Mouse (Mus musculus) thymus, postnatal 10 days (tissue): Measurements from ENCODE around the gene Fbxo41.
A peak's percentile ranks its signal among the peaks of the same experiment; 100 is the strongest.
"Not testable (repeated sequence)": the region's sequence is repeated elsewhere in the genome, so short reads cannot be mapped to it uniquely, and the experiment has no call there.

Experiments
- DNase-seq, 2 experiments: peaks; one replicate each; pipeline ENCODE4 v3.0.0; 2021; ENCODE audit warnings: low spot score in 2 of 2

Gene Fbxo41

GRCm38 (mm10) chr6:85491606-85492005, 11.2 kb downstream of the Fbxo41 start:
- DNase-seq = no peak

GRCm38 (mm10) chr6:85490252-85490651, 12.5 kb downstream of the Fbxo41 start:
- no peak for DNase-seq

GRCm38 (mm10) chr6:85489717-85490116, 13.1 kb downstream of the Fbxo41 start:
- no peak for DNase-seq

GRCm38 (mm10) chr6:85488510-85488909, 14.3 kb downstream of the Fbxo41 start:
- no peak for DNase-seq

GRCm38 (mm10) chr6:85485738-85486137, 17.1 kb downstream of the Fbxo41 start:
- no peak for DNase-seq

- peak in 1 of 2 experiments; percentile 15 for DNase-seq
These were observed 18.7 kb downstream of the Fbxo41 start for GRCm38 (mm10) chr6:85483843-85484721.

GRCm38 (mm10) chr6:85480685-85481084, 22.1 kb downstream of the Fbxo41 start:
- no peak for DNase-seq

- no peak for DNase-seq
These were observed 22.8 kb downstream of the Fbxo41 start for GRCm38 (mm10) chr6:85479979-85480378.

GRCm38 (mm10) chr6:85478416-85478815, 24.4 kb downstream of the Fbxo41 start:
- DNase-seq = no peak

GRCm38 (mm10) chr6:85477366-85477917, 25.4 kb downstream of the Fbxo41 start:
- DNase-seq = peak in 1 of 2 experiments; percentile 35

- DNase-seq = no peak
These were observed 27.2 kb downstream of the Fbxo41 start for GRCm38 (mm10) chr6:85475581-85475980.

- no peak for DNase-seq
These were observed 30.3 kb downstream of the Fbxo41 start for GRCm38 (mm10) chr6:85472542-85472941.

- no peak for DNase-seq
These were observed 30.8 kb downstream of the Fbxo41 start for GRCm38 (mm10) chr6:85471962-85472361.

GRCm38 (mm10) chr6:85469660-85470430, 32.9 kb downstream of the Fbxo41 start:
- no peak for DNase-seq

- DNase-seq = no peak
These were observed 37.4 kb downstream of the Fbxo41 start for GRCm38 (mm10) chr6:85465381-85465780.

- DNase-seq = no peak
These were observed 43.2 kb downstream of the Fbxo41 start for GRCm38 (mm10) chr6:85459621-85460020.

GRCm38 (mm10) chr6:85452816-85453215, 50.0 kb downstream of the Fbxo41 start:
- DNase-seq = no peak

GRCm38 (mm10) chr6:85452411-85452665, 50.5 kb downstream of the Fbxo41 start:
- DNase-seq = no peak

- peak; percentile 90 to 91 for DNase-seq
These were observed 51.0 kb downstream of the Fbxo41 start, which contains the start of gene Pradc1 for GRCm38 (mm10) chr6:85451664-85452410. Gene Pradc1 (minus strand): TSS chr6:85451970.

GRCm38 (mm10) chr6:85450697-85451663, 51.8 kb downstream of the Fbxo41 start, which contains the start of gene Cct7:
Gene Cct7 (plus strand): TSS chr6:85451514.
- DNase-seq = peak; percentile 97 to 98

GRCm38 (mm10) chr6:85450140-85450539, 52.7 kb downstream of the Fbxo41 start:
- not testable (repeated sequence) for DNase-seq
